Mouse (Mus musculus) urinary bladder, postnatal 14 days (tissue): ENCODE measurements at regions not wholly inside any gene's neighbourhood (a gene's known extent, or its start where the extent isn't known, plus 50 kb on each side); places are given as distances from the start of the nearest gene placed in this dataset.

ENCODE experiments used
- DNase-seq: peaks from one replicate; pipeline ENCODE4 v3.0.0; 2021; ENCODE audit warnings: low spot score

GRCm38 (mm10) chr3:149324088-149324487 lies 333.7 kb upstream of the Adgrl2 start:
- no peak for DNase-seq

- DNase-seq = no peak
Observed at GRCm38 (mm10) chr3:149318728-149319127, 328.4 kb upstream of the Adgrl2 start.

- no peak for DNase-seq
Observed at GRCm38 (mm10) chr3:149314258-149314657, 323.9 kb upstream of the Adgrl2 start.

- no peak for DNase-seq
Observed at GRCm38 (mm10) chr3:149313217-149313616, 322.9 kb upstream of the Adgrl2 start.

GRCm38 (mm10) chr3:149311576-149311975 lies 321.2 kb upstream of the Adgrl2 start:
- no peak for DNase-seq

- DNase-seq = no peak
Observed at GRCm38 (mm10) chr3:149306709-149307108, 316.4 kb upstream of the Adgrl2 start.

GRCm38 (mm10) chr3:149306291-149306690 lies 315.9 kb upstream of the Adgrl2 start:
- DNase-seq = no peak

- DNase-seq = no peak
Observed at GRCm38 (mm10) chr3:149305440-149305839, 315.1 kb upstream of the Adgrl2 start.

GRCm38 (mm10) chr3:149305011-149305413 lies 314.7 kb upstream of the Adgrl2 start:
- no peak for DNase-seq

GRCm38 (mm10) chr3:149303418-149303817 lies 313.1 kb upstream of the Adgrl2 start:
- DNase-seq = no peak

GRCm38 (mm10) chr3:149300002-149300401 lies 309.6 kb upstream of the Adgrl2 start:
- no peak for DNase-seq

GRCm38 (mm10) chr3:149296419-149296962 lies 306.1 kb upstream of the Adgrl2 start:
- DNase-seq = no peak

GRCm38 (mm10) chr3:149295942-149296341 lies 305.6 kb upstream of the Adgrl2 start:
- DNase-seq = no peak

- DNase-seq = no peak
Observed at GRCm38 (mm10) chr3:149295257-149295831, 305.0 kb upstream of the Adgrl2 start.

- DNase-seq = no peak
Observed at GRCm38 (mm10) chr3:149294445-149294844, 304.1 kb upstream of the Adgrl2 start.

- DNase-seq = no peak
Observed at GRCm38 (mm10) chr3:149292459-149292858, 302.1 kb upstream of the Adgrl2 start.

GRCm38 (mm10) chr3:149291473-149291872 lies 301.1 kb upstream of the Adgrl2 start:
- DNase-seq = no peak

- DNase-seq = no peak
Observed at GRCm38 (mm10) chr3:149290228-149290627, 299.9 kb upstream of the Adgrl2 start.

GRCm38 (mm10) chr3:149287080-149287479 lies 296.7 kb upstream of the Adgrl2 start:
- no peak for DNase-seq

GRCm38 (mm10) chr3:149284976-149285375 lies 294.6 kb upstream of the Adgrl2 start:
- no peak for DNase-seq

- DNase-seq = no peak
Observed at GRCm38 (mm10) chr3:149280807-149281789, 290.7 kb upstream of the Adgrl2 start.

- no peak for DNase-seq
Observed at GRCm38 (mm10) chr3:149279338-149279737, 289.0 kb upstream of the Adgrl2 start.

- no peak for DNase-seq
Observed at GRCm38 (mm10) chr3:149277812-149278211, 287.5 kb upstream of the Adgrl2 start.
